Mouse (Mus musculus): ENCODE measurements around the gene Mybpc2.
A peak's percentile ranks its signal among the peaks of the same experiment; 100 is the strongest.

Gene Mybpc2

DNA sequence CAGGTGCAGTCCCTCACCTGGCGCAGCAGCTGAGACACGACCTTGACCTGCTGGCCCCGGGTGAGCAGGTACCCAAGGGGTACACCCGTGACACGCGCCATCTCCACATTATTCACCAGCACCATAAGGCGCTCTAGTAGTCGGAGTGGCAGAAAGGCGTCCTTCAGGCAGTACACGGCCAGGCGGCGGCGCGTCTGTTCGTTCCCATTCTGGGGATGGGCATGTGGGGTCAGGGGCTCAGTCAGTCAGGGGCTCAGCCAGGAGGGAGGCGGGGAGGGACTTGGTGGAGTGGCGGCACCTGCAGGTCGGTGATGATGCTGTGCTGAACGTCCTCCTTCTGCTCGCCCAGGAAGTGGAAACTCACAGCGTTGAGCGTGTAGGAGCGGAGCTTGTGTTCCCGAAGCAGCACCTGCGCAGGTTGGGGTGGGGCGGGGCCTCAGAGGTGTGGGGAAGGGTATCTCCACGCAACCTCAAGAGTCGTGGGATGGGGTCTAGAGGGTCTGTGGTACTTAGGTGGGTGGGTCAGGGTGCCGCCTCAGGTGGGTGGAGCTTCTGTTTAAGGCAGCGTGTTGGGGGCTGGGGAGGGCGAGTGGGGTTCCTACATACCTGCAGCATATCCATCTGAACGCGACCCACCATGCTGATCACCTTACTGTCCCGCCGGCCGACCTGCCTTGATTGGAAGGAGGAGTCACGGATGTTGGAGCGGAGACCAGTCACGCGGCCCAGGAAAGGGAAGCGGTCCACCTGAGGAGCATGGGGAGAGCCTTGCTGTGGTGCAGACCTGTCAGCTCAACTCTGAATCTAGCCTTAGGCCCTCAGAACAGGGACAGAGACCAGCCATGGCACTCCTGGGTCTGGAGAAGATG is 14.5 kb upstream of the Mybpc2 start:
- no peaks in the 10 kb centered on the region for H3K9me3 ChIP-seq (ENCODE audit: low read length)
- TF ChIP-seq CTCF (conservative IDR thresholded peaks at IDR 0.05; ENCODE audit: low read length) (no peak), NANOG (IDR thresholded peaks at IDR 0.05; ENCODE audit: borderline replicate concordance, low read length) (no peak)
- peaks cover 100% of the 10 kb centered on the region for H3K36me3 ChIP-seq (ENCODE audit: insufficient read depth, low read length)
- H3K27me3 ChIP-seq (ENCODE audit: insufficient read depth, low read length), result no peaks in the 10 kb centered on the region
- peak overlapping the region; percentile 60 for H3K4me3 ChIP-seq (replicated peaks; ENCODE audit: low read length)
- H3K4me1 ChIP-seq (replicated peaks; ENCODE audit: low read depth, low read length), result peaks cover 100% of the 10 kb centered on the region

GRCm38 (mm10) chr7:44537496-44537895 is 13.0 kb upstream of the Mybpc2 start:
- Histone ChIP-seq H3K4me3 (replicated peaks; ENCODE audit: low read length) (no peak overlapping the region), H3K9me3 (ENCODE audit: low read length) (no peaks in the 10 kb centered on the region), H3K27me3 (ENCODE audit: insufficient read depth, low read length) (no peaks in the 10 kb centered on the region), H3K36me3 (ENCODE audit: insufficient read depth, low read length) (peaks cover 100% of the 10 kb centered on the region), H3K4me1 (replicated peaks; ENCODE audit: low read depth, low read length) (peaks cover 100% of the 10 kb centered on the region)
- TF ChIP-seq POU5F1 (IDR thresholded peaks at IDR 0.05; ENCODE audit: borderline replicate concordance, low read length) (no peak), CTCF (conservative IDR thresholded peaks at IDR 0.05; ENCODE audit: low read length) (no peak), NANOG (IDR thresholded peaks at IDR 0.05; ENCODE audit: borderline replicate concordance, low read length) (no peak)

GRCm38 (mm10) chr7:44537009-44537408 is 12.6 kb upstream of the Mybpc2 start:
- no peak for TF ChIP-seq POU5F1 (IDR thresholded peaks at IDR 0.05; ENCODE audit: borderline replicate concordance, low read length)
- no peak for TF ChIP-seq CTCF (conservative IDR thresholded peaks at IDR 0.05; ENCODE audit: low read length)
- Histone ChIP-seq H3K4me3 (replicated peaks; ENCODE audit: low read length) (no peak overlapping the region), H3K4me1 (replicated peaks; ENCODE audit: low read depth, low read length) (peaks cover 100% of the 10 kb centered on the region), H3K27me3 (ENCODE audit: insufficient read depth, low read length) (no peaks in the 10 kb centered on the region), H3K36me3 (ENCODE audit: insufficient read depth, low read length) (peaks cover 100% of the 10 kb centered on the region), H3K9me3 (ENCODE audit: low read length) (no peaks in the 10 kb centered on the region)

DNA sequence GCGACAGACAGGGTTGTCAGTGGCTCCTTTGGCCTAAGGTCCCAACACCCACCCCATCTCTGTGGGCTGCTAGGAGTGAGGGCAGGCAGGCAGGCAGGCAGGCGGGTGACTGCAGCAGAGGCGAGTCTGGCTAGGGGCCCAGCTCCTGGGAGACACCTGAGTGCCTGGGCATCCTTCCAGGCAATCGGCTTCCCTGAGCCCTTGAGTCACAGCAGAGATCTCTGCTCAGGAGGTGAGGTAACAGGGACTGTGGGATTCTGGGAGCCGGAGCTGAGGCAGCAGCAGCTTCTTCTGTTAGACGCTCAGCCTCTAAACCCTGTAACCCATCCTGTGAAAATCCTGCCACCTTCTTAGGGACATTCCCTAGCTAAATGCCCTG is 12.1 kb upstream of the Mybpc2 start:
- no peaks in the 10 kb centered on the region for H3K9me3 ChIP-seq (ENCODE audit: low read length)
- peaks cover 100% of the 10 kb centered on the region for H3K4me1 ChIP-seq (replicated peaks; ENCODE audit: low read depth, low read length)
- no peak for TF ChIP-seq NANOG (IDR thresholded peaks at IDR 0.05; ENCODE audit: borderline replicate concordance, low read length)
- no peak for TF ChIP-seq POU5F1 (IDR thresholded peaks at IDR 0.05; ENCODE audit: borderline replicate concordance, low read length)
- no peak for TF ChIP-seq CTCF (conservative IDR thresholded peaks at IDR 0.05; ENCODE audit: low read length)
- peak overlapping the region; percentile 41; the same call in 1 of the 2 replicates for H3K4me3 ChIP-seq (replicated peaks; ENCODE audit: low read length)
- H3K36me3 ChIP-seq (ENCODE audit: insufficient read depth, low read length), result peaks cover 99% of the 10 kb centered on the region
- no peaks in the 10 kb centered on the region for H3K27me3 ChIP-seq (ENCODE audit: insufficient read depth, low read length)

DNA sequence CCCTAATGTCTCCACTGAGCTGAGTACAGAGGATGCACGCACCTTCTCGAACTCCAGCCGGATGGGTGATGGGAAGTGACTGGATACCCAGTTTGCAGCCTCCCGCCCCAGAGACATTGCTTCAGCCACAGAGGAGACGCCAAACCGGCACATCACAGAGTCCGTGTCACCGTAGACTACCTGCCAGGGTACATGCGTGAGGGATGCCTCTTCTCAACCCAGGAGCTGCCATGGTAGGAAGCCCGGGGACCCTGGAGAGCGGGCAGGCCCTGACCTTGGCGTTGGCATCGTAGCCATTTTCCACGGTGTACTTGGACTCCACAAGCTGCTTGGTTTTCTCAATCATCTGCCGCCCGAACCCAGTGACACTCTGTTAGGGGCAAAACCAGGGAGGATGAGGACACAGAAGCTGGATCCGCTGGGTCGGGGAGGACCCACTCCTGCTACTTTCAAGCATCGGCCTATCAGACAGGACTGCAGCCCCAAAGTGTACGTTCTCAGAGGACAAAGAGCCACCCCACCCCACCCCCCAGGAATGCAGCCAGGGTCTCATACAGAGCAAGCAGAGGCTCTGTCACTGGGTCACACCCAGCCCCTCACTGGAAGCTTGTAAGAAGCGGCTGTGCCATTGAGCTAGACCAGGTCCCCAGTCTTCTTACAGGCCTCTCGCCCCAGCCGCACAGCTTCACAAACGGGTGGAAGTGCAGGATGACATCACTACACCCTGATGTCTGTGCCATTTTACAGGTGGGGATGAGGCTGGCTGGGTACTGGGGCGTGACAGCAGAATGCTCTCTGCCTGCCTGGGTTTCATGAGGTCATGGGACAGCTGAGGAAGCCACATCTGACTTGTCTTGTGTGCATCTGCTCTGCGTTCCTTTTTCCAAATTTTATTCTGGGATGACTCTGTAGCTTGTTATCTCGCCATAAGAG is 11.5 kb upstream of the Mybpc2 start:
- TF ChIP-seq NANOG (IDR thresholded peaks at IDR 0.05; ENCODE audit: borderline replicate concordance, low read length) (no peak), CTCF (conservative IDR thresholded peaks at IDR 0.05; ENCODE audit: low read length) (no peak), POU5F1 (IDR thresholded peaks at IDR 0.05; ENCODE audit: borderline replicate concordance, low read length) (no peak)
- peaks cover 92% of the 10 kb centered on the region for H3K36me3 ChIP-seq (ENCODE audit: insufficient read depth, low read length)
- no peaks in the 10 kb centered on the region for H3K27me3 ChIP-seq (ENCODE audit: insufficient read depth, low read length)
- peak overlapping the region; percentile 41; the same call in 1 of the 2 replicates for H3K4me3 ChIP-seq (replicated peaks; ENCODE audit: low read length)
- no peaks in the 10 kb centered on the region for H3K9me3 ChIP-seq (ENCODE audit: low read length)
- H3K4me1 ChIP-seq (replicated peaks; ENCODE audit: low read depth, low read length), result peaks cover 100% of the 10 kb centered on the region

- TF ChIP-seq POU5F1 (IDR thresholded peaks at IDR 0.05; ENCODE audit: borderline replicate concordance, low read length), result no peak
- TF ChIP-seq NANOG (IDR thresholded peaks at IDR 0.05; ENCODE audit: borderline replicate concordance, low read length), result no peak
- no peak for TF ChIP-seq CTCF (conservative IDR thresholded peaks at IDR 0.05; ENCODE audit: low read length)
- no peaks in the 10 kb centered on the region for H3K9me3 ChIP-seq (ENCODE audit: low read length)
- peaks cover 82% of the 10 kb centered on the region for H3K36me3 ChIP-seq (ENCODE audit: insufficient read depth, low read length)
- H3K27me3 ChIP-seq (ENCODE audit: insufficient read depth, low read length), result 0 out of 2 replicates have a peak, but pooled peaks cover 3% of the 10 kb centered on the region
- peaks cover 100% of the 10 kb centered on the region for H3K4me1 ChIP-seq (replicated peaks; ENCODE audit: low read depth, low read length)
- H3K4me3 ChIP-seq (replicated peaks; ENCODE audit: low read length), result peak overlapping the region; percentile 59
These were observed 10.4 kb upstream of the Mybpc2 start for GRCm38 (mm10) chr7:44534656-44535441.

GRCm38 (mm10) chr7:44534242-44534641 is 9.8 kb upstream of the Mybpc2 start:
- peaks cover 3% of the 10 kb centered on the region; the same call in 1 of the 2 replicates for H3K27me3 ChIP-seq (ENCODE audit: insufficient read depth, low read length)
- no peaks in the 10 kb centered on the region for H3K9me3 ChIP-seq (ENCODE audit: low read length)
- peak overlapping the region; percentile 59 for H3K4me3 ChIP-seq (replicated peaks; ENCODE audit: low read length)
- TF ChIP-seq CTCF (conservative IDR thresholded peaks at IDR 0.05; ENCODE audit: low read length), result no peak
- TF ChIP-seq POU5F1 (IDR thresholded peaks at IDR 0.05; ENCODE audit: borderline replicate concordance, low read length), result no peak
- no peak for TF ChIP-seq NANOG (IDR thresholded peaks at IDR 0.05; ENCODE audit: borderline replicate concordance, low read length)
- peaks cover 100% of the 10 kb centered on the region for H3K4me1 ChIP-seq (replicated peaks; ENCODE audit: low read depth, low read length)
- H3K36me3 ChIP-seq (ENCODE audit: insufficient read depth, low read length), result peaks cover 76% of the 10 kb centered on the region

- peaks cover 100% of the 10 kb centered on the region for H3K4me1 ChIP-seq (replicated peaks; ENCODE audit: low read depth, low read length)
- H3K9me3 ChIP-seq (ENCODE audit: low read length), result no peaks in the 10 kb centered on the region
- H3K36me3 ChIP-seq (ENCODE audit: insufficient read depth, low read length), result peaks cover 70% of the 10 kb centered on the region
- TF ChIP-seq NANOG (IDR thresholded peaks at IDR 0.05; ENCODE audit: borderline replicate concordance, low read length), result no peak
- no peak for TF ChIP-seq POU5F1 (IDR thresholded peaks at IDR 0.05; ENCODE audit: borderline replicate concordance, low read length)
- H3K4me3 ChIP-seq (replicated peaks; ENCODE audit: low read length), result peak overlapping the region; percentile 59
- H3K27me3 ChIP-seq (ENCODE audit: insufficient read depth, low read length), result peaks cover 5% of the 10 kb centered on the region; the same call in 1 of the 2 replicates
These were observed 9.2 kb upstream of the Mybpc2 start for GRCm38 (mm10) chr7:44533746-44534045.
